Mouse (Mus musculus): ENCODE measurements at regions not wholly inside any gene's neighbourhood (a gene's known extent, or its start where the extent isn't known, plus 50 kb on each side); places are given as distances from the start of the nearest gene placed in this dataset.

DNA sequence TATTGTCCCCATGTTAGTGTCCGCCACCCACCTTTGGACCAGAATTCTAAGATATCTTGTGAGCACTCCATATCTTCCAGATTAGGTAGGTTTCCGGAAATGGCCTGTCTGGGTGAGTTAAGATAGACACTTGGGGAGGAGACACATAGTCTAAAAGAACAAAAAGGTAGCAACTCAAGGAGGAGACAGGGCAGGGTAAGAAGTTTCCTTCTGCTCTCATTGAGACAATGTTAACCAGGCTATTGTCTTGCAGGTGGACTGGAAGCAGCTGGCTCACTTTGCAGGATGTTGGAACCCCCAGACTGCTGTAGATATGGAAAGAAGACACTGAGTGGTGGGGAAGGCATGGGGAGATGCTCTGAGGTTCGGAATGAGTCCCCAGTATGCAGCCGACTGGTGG is 1291.5 kb upstream of the A1bg start:
- DNase-seq, result no peak

DNA sequence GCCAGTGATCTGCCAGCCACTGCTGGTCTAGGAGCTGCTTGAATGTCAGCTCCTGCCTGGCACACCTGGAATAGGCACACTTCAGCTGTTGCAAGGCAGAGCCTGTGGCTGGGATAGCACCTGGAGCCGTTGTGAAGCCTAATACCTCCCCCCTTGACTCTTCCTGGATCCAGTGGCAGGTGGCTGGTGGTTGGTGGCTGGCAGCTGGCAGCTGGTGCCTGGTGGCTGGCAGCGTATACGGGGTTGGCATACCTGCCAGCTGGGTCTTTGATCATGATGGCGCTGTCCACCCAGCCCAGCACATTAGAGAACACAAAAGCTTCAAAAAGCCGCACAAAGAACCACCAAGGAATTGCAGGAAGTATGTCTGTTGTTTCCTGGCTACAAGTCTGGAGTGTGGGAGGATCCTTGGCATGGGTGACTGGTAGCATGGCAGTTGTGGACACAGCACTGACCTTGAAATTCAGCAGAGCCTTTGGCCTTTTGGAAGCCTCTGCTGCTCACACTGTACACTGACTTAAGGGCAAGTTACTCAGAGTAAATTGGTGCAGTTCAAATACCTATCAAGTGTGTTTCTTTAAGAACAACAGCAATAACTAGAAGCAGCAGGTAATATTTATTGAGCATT is 1289.6 kb upstream of the A1bg start:
- peak; percentile 51 for DNase-seq

DNA sequence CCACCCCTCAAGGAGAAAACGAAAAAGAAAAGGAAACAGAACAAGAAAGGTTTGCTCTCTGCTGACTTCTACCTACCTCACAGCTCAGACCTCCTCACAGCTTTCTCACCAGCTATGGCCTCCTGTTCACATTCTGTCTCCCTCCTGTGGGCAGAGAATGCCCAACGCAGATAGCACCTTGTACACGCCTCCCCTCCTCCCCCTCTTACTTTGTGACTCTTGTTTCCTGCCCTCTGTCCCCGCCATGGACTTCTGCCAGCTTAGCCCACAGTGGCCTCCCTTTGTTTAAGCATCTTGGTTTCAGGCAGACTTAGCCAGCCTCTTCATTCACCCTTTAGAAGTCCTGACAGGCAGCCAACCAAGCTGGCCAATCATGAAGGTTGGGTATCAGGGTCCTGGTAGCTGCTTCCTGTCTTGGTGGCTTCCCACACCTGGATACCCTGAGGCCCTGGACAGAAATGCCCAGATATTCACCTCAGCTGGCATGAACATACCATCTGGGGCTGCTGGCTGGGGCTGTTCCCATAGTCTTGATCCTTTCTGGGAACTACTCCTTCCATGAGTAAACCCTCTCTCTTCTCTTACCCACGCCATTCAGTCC is 1287.2 kb upstream of the A1bg start:
- no peak for DNase-seq

DNA sequence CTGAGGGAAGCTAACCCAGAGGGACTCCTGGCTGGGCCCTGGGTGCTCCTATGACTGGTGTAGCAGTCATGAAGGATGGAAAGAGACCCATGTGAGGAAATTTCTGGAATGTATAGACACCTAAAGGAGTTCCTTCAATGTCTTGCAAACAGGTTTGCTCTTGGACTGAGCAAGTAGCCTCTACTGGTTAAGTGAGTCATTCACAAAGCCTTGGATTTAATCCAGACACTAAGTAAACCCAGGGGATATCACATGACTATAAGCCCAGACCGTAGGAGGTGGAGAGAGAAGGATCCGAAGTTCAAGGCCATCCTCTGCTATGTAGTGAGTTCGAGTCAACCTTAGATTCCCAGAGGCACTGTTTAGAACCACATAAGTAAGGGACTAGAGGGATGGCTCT is 1286.5 kb upstream of the A1bg start:
- DNase-seq, result no peak

DNA sequence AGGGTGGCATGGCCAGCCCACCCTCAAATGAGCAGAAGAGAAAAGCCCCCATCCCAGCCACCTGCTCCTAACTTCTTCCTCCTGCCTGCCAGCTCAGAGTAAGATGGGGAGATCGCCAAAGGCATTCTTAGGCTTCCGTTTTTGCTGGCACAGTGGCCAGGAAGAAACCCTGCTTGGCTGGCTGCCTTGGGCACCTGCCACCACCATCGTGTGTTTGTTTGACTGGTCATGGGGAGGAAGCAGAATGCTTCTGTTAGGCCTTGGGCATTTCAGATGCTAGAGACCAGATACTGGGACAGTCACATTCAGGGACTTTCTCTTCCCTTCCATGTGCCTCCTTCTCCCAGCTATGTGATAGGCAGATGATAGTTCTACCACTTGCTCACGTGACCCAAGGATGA is 1283.7 kb upstream of the A1bg start:
- DNase-seq, result peak; percentile 71

DNA sequence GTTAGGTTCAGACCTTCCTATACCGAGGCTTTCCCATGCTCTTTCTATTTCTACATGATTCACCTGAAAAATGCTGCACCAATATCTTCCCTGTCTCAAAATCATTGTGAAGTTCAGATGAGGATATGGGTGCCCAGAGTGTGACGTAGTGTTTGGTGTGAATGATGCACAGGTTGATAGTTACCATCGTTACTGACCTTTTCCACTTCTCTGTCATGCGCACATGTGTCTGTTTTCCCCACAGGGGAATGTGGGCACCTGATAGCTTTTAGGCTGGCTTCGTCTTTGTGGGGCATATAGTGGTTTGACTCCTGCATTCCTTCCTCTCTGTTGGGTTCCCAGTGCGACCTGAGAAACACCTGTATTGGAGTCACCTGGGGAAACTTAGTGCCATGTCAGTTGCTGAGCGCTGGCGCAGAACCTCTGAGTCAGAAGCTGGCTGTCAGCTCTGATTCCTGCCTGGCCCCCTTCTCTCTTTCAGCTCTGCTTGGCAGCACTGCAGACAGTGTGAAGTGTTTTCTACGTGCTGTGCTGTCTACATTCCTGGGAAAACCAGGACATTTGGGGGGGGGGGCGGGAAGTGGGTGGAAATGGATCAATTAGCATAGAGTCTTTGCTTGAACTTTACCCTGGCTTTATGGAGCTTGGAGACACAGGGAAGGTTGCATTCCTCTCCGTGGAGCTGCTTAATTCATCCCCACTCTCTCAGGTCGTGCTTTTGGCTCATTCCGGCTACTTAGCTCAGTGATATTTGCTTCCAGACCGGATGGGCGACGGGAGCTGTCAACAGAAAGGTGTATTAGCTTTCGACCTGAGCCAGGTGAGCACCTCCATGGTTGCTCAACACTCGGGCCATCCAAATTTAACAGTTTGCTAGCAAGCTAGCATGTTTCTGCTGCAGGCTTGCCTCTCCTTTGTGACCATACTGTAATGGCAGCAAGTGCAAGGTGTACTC is 1281.4 kb upstream of the A1bg start:
- no peak for DNase-seq

DNA sequence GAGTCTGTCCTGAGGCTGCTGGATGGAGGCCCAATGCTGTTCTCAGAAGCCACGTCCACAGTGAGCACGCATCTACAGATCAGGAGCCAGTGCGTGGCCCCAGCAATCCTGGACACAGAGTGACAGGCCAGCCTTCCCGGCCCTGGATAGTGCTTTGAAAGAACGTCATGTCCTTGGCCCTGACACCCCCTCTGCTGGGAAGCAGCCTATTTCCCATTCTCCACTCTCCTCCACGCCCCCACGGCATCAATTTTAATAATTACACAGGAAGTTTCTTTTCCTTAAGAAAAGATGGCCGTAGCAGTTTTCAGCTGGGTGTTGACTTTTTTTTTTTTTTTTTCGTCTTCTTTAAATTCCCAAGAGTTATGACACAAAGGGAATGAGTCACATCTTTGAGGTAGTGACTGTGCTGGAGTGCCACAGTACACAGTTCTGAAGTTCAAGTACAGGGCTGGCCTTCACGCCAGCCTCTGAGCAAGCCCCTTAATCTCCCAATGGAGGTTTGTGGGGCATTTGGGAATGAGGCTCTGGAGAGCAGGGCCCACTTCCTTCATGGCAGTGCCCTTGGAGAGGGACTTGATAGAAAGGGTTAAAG is 1280.1 kb upstream of the A1bg start:
- DNase-seq, result peak; percentile 60

DNA sequence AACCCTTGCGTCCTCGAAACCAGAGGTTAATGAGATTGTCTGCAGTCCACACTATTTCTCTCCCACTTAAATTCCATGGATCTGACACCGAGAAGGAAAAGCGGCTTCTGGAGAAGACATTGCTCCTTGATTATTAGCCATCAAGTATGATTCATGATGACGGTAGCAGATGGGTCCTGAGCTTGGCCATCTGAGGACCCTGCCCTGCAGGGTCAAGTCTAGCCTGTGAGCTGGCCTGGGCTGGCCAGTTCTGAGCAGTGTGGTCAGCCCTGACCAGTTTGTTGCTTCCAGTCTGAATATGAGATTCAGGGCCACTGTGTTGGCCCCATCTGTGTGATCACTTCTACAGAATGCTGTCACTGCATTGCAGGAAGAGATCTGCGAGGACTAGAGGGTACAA is 1275.9 kb upstream of the A1bg start:
- DNase-seq, result no peak

DNA sequence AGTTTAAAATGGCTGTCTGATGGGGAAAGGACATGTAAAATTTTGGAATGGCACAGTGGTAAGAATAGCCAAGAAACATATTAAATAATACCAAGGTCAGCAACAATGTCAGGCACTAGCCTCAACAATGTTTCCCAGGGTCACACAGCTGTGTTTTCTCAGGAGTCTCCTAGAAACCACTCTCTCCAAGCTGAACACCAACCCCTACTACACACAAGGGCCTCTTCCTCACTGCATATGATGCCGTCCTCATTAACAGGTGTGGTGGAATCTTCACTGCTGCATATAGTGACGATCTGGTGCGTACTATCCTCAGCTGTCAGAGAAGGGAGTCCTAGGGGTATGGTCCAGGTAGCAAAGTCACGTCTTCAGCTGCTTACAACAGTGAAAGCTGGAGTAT is 1275.4 kb upstream of the A1bg start:
- no peak for DNase-seq

DNA sequence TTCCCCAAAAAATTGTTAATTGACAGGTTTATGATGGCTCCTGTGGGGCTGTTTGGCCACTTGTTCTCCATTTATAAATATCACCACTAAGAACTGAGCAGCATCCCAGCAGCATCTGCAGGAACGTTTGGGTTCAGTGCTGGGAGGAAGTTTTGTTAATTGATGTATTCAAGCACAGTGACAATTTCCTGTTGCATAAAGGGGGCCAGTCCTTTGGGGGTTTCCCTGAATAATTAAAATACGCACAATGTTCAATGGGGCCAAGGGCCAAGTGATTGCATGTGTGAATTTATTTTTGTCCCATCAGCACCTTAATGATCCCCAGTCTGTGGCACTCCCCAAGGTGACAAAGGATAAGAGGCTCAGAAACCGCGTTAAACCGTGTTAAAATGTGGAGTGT is 1272.6 kb upstream of the A1bg start:
- no peak for DNase-seq

DNA sequence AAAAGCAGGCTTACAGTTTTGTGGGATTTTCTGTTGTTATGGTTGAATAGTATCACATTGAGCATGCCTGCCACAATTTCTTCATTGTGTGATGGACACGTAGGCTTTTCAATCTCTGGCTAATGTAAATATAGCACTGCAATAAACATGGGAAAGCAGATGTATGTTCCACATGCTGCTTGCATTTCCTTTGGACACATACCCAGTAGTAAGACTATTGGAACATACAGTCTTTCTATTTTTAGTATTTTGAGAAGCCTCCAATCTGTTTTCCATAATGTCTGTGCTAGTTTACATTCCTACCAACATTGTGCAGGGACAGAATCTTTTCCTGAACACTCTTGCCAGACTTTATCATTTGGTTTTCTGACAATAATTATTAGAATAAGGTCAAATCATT is 1269.9 kb upstream of the A1bg start:
- no peak for DNase-seq

DNA sequence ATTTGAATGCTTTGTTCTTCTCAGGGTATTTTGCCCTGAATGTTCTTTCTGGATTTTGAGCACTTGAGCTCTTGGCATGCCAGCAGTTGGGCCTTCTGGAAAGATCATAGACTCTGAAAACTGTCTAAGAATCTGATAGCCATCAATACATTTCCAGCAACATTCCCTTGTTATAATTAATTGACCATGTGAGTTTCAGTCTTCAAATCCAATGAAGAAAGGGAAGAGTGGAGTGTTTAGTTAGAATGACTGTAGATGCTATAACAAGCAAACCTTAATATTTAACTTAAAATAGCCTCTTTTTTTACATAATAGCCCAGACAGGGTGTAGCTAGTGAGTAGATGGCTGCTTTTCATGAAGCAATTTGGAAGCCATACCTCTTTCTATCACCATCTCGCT is 1268.8 kb upstream of the A1bg start:
- no peak for DNase-seq

DNA sequence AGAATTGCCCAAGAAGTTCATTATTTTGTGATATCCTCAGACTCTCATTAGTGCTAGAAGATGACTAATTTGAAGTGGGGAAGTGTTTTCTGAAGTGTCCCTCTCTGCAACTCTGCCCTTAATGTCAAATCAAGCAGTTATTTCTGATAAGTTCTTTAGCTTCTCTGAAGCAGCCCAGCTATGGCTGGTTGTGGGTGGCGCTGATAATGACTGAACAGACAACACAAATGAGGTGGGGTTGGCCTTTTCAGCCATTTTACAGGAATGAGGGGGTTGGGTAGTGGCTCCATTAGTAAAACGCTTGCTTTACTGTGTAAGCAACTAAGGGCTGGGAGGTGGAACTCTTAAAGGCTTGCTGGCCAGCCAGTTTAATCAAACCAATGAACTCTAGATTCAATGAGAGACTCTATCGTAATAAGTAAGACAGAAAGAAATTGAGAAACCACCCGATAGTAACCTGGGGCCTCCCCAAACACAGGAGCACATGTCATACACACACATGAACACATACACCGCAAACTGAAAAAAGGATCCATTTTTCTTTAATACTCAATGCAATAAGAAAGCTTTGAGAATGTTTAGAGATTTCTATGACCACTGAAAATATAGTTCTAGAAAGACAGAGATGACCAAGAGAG is 1268.3 kb upstream of the A1bg start:
- no peak for DNase-seq

DNA sequence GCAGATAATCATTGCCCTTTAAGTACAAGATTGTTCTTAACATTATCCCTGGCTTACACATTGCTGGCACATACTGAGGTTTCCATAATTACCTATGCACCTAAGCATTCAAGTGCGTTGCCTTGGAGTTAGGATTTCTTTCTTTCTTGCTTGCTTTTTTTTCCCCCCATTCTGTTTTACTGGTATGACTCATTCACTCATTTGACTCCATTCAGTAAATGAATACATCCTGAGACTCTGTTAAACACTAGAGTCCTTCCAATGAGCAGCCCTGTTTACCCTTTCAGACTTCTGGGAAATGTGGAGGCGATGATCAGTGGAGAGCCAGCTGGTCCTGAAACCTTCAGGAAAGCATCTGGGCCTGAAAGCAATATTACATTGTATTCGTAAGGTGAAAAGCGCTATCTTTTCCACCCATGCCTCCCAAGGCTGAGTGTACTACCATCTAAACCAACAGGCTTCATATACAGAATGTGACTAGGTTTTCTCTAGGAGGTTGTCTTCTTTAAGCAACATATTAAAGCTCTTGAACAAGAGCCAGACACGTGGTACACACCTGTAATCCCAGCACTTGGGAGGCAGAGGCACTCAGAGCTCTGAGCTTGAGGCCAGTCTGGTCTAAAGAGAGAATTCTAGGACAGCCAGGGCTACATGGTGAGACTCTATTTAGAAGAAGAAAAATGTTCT is 1267.6 kb upstream of the A1bg start:
- no peak for DNase-seq

DNA sequence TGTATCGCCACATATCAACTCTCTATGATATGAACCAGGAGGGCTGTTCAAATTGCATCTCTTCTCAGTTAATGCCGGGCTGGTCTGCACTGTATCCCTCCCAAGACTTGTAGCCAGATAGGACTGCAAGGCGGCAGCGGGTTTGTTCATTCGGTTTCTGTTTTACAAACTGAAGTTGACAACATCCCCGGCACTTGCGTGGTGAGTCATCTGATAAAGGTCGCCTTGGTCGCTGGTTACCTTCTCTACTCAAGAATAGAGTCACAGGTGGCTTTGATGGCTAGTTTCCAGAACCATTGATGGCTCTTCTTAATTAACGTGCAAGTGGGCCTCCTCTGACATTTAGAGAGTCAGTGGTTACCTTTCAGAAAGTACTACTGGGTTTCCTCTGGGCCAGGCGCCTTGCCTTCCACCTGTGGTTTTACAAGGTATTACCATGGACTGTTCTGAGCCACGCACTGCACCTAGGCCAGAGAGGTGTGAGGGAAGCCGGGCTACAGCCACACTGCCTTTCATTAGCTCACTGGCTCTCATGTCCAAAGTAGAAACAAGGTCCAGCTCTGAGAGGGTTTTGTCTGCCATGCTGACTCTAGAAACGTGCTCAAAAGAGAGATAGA is 1266.9 kb upstream of the A1bg start:
- DNase-seq, result no peak

DNA sequence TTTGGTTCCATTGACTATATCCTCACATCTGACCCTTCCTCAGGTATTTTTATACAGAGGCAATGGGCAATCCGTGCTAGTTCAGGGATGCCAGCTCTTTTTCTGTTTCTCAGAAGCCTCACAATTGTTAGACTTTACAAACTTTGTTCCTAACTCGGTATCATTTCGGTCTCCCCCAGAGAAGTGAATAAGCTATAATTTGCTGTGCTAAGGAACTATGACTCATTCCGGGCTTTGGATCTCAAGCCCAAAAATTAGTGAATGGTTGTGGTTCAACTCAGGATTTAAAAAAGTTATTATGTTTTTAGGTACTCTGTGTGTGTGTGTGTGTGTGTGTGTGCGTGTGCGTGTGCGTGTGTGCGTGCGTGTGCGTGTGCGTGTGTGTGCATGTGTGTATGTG is 1263.7 kb upstream of the A1bg start:
- no peak for DNase-seq

DNA sequence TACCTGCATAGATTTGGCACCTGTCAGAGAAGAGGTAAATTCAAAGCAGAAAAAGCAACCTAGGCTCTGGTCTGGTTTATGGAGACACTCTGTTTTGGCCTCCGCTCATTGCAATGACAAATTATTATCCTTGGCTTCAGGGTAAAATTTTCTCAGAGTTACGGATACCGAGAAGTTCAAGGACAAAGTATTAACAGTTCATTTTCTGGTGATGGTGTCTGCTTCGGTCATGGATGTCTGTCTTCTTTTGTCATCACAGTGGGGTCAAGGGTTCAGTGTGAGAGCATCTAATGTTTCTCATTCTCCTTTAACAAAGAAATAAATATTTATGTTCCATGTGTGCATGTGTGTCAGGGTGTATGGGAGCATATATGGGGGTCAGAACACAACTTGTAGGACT is 1261.0 kb upstream of the A1bg start:
- DNase-seq, result no peak

DNA sequence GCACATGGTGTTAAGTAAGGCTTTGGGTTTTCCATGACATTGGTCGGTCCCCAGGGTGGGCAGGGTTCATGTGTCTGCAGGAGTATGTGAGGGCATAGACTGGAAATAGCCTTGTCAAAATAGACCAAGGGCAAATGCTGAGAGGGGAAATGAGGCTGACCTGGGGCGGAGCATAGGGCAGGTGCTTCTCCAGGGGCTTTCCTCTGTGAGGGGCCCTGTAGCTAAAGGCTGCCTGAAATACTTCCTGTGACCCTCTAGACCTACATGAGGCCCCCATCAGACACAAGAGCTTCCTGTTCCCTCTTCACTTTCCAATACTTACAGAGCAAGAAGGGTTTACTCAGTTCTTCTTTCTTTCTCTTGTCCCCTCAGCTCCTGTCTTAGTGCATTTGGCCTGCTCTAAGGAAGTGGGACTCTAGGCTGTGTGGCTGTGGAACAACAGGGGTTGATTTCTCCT is 1258.7 kb upstream of the A1bg start:
- peak; percentile 48 for DNase-seq

DNA sequence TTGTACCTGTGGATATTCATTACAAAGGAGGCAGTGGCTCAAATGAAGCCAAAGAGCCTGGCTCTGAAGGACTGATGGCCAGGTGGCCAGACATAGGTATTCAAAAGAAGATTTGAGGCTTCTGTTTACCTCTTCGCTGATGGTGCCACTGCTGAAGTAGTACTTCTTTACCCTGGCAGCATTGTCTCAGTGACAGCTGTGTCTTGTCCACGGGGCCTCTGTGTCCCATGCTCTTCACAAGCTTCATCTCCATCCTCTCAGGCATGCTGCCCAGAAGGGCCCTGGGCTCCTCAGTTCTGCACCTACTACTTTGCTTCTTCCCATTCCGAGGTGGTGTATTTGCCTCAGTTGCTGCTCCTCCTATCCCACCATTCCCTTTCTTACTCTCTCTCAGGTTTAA is 1257.9 kb upstream of the A1bg start:
- no peak for DNase-seq

DNA sequence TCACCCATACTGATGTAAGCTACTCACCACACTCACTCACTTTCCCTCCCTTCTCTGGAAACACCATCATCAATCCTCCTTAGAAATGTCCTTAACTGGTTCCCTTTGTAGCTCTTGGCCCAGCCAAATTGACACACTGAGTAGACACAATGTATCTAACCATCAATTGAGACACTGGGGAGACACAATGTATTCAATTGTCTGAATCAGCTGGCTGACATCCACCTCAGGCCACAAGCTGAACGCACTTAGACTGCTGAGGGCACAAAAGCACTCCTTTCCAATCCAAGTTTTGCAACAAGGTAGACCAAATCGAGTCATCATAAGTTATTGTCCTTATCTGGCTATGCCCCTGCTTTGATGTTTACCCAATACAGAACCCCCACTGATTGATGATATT is 1257.0 kb upstream of the A1bg start:
- DNase-seq, result no peak

DNA sequence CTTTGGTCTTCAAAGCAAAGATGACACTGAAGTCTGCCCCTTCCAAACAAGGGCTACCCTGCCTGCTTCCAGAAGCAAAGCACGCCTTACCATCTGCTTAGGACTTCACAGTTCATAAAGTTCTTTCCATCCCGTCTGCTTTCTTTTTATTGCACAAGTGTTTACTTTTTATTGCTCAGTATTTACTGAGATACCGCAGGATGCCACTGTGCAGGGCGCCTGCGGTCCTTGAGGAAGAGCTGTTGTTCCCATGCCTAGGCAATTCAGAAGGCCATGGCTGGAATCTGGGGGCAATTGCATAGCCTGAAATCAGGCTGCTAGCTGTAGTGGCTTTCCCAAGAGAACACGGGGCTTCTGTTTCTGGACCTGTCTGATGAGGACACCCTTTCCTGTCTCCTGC is 1255.8 kb upstream of the A1bg start:
- DNase-seq, result no peak

Data from adrenal gland, postnatal 10 days (tissue).